Mouse (Mus musculus) myocyte (in vitro differentiated cells): ENCODE results near the gene Nid2. TPM values are rescaled to one million over a fixed set of nuclear protein-coding genes. Genes with fewer than 3 reads are reported as not detected.

Experiments
- H3K27me3 ChIP-seq: one replicate; pipeline ENCODE4 v1.6.1; 2011; ENCODE audit not compliant: control insufficient read depth, insufficient read depth, insufficient read length
- H3K36me3 ChIP-seq: one replicate; pipeline ENCODE4 v1.6.1; 2011; ENCODE audit not compliant: control insufficient read depth, insufficient read depth
- H3K4me2 ChIP-seq: one replicate; pipeline ENCODE4 v1.6.1; 2011; ENCODE audit warnings: low read depth, control low read depth
- H3K4me3 ChIP-seq: one replicate; pipeline ENCODE4 v1.5.1; 2011; ENCODE audit warnings: mild to moderate bottlenecking, control low read depth, moderate library complexity
- H3K79me2 ChIP-seq: one replicate; pipeline ENCODE4 v1.6.1; 2011; ENCODE audit not compliant: control insufficient read depth, insufficient read depth
- H3ac ChIP-seq: one replicate; pipeline ENCODE4 v1.6.1; 2011; ENCODE audit not compliant: control insufficient read depth, insufficient read length
- CEBPB ChIP-seq: IDR thresholded peaks from 2 replicates; pipeline ENCODE4 v1.6.1; 2011; ENCODE audit warnings: mild to moderate bottlenecking, moderate library complexity; ENCODE audit not compliant: poor library complexity, insufficient read depth, severe bottlenecking
- E2F4 ChIP-seq: IDR thresholded peaks from one replicate; pipeline ENCODE4 v1.6.1; 2011; ENCODE audit warnings: mild to moderate bottlenecking, control low read depth, moderate library complexity; ENCODE audit not compliant: insufficient read depth
- MAX ChIP-seq: IDR thresholded peaks from one replicate; pipeline ENCODE4 v1.6.1; 2011; ENCODE audit warnings: low read depth, mild to moderate bottlenecking, control low read depth
- MYOD1 ChIP-seq, 3 experiments: IDR thresholded peaks; one replicate each; pipeline ENCODE4 v1.6.1; 2011; ENCODE audit warnings: control low read depth in 2 of 3, low read depth in 2 of 3, mild to moderate bottlenecking in 2 of 3, moderate library complexity in 1 of 3; ENCODE audit not compliant: insufficient read length in 2 of 3, control insufficient read depth in 1 of 3
- MYOG ChIP-seq, 3 experiments: IDR thresholded peaks; one replicate each; pipeline ENCODE4 v1.6.1; 2011; ENCODE audit warnings: control low read depth in 2 of 3, low read depth in 2 of 3, mild to moderate bottlenecking in 2 of 3; ENCODE audit not compliant: insufficient read length in 2 of 3, control insufficient read depth in 1 of 3, insufficient read depth in 1 of 3
- POLR2A ChIP-seq: IDR thresholded peaks from one replicate; pipeline ENCODE4 v1.6.1; 2011; ENCODE audit warnings: low read depth, mild to moderate bottlenecking, control low read depth, moderate library complexity; ENCODE audit not compliant: insufficient read length
- POLR2AphosphoS2 ChIP-seq: IDR thresholded peaks from one replicate; pipeline ENCODE4 v1.6.1; 2011; ENCODE audit warnings: low read depth, control low read depth; ENCODE audit not compliant: insufficient read length
- REST ChIP-seq: IDR thresholded peaks from one replicate; pipeline ENCODE4 v1.6.1; 2011; ENCODE audit warnings: mild to moderate bottlenecking, control low read depth, moderate library complexity; ENCODE audit not compliant: insufficient read depth, insufficient read length
- SRF ChIP-seq: IDR thresholded peaks from one replicate; pipeline ENCODE4 v1.6.1; 2011; ENCODE audit warnings: low read depth; ENCODE audit not compliant: control insufficient read depth, insufficient read length
- TCF12 ChIP-seq: IDR thresholded peaks from one replicate; pipeline ENCODE4 v1.6.1; 2011; ENCODE audit warnings: mild to moderate bottlenecking, control low read depth; ENCODE audit not compliant: poor library complexity, insufficient read depth, severe bottlenecking
- TCF3 ChIP-seq: IDR thresholded peaks from one replicate; pipeline ENCODE4 v1.6.1; 2011; ENCODE audit warnings: low read depth, control low read depth; ENCODE audit not compliant: insufficient read length
- USF1 ChIP-seq: IDR thresholded peaks from one replicate; pipeline ENCODE4 v1.6.1; 2011; ENCODE audit warnings: low read depth, mild to moderate bottlenecking, control low read depth, moderate library complexity
- polyA plus RNA-seq: library from polyadenylated mRNA; unstranded; fragments of >200 nt; fragmentation: generic; extraction: Trizol; gene quantifications from one replicate; pipeline ENCODE4 v1.2.1, GENCODE M21; 2012; ENCODE audit warnings: missing spikeins

The Nid2 gene
- polyA plus RNA-seq, 1 experiment, result 52.6 TPM

- H3K36me3 ChIP-seq, result peaks cover 3% of the 10 kb centered on the region
- H3K4me2 ChIP-seq, result no peak overlapping the region
- no peak overlapping the region for H3K4me3 ChIP-seq
- no peaks in the 10 kb centered on the region for H3K27me3 ChIP-seq
- peaks cover 11% of the 10 kb centered on the region for H3K79me2 ChIP-seq
- no peak overlapping the region for H3ac ChIP-seq
- TF ChIP-seq TCF12 (no peak), MAX (no peak), E2F4 (no peak), REST (no peak), MYOD1 (IDR thresholded peaks at IDR 0.05; ENCODE audit: control insufficient read depth in 1 of 3, insufficient read length in 2 of 3, low read depth in 2 of 3) (no peak)
Measured at GRCm38 (mm10) chr14:19769441-19770200, 18.6 kb downstream of the Nid2 start.

- H3K36me3 ChIP-seq, result no peaks in the 10 kb centered on the region
- TF ChIP-seq MYOD1 (IDR thresholded peaks at IDR 0.05; ENCODE audit: control insufficient read depth in 1 of 3, insufficient read length in 2 of 3, low read depth in 2 of 3), result no peak
- no peak for TF ChIP-seq TCF3
- TF ChIP-seq POLR2A, result no peak
- no peak for TF ChIP-seq USF1
- TF ChIP-seq E2F4, result no peak
- no peak for TF ChIP-seq MAX
- TF ChIP-seq TCF12, result no peak
- no peak for TF ChIP-seq REST
- TF ChIP-seq CEBPB, result no peak
- TF ChIP-seq MYOG (IDR thresholded peaks at IDR 0.05; ENCODE audit: control insufficient read depth in 1 of 3, insufficient read depth in 1 of 3, insufficient read length in 2 of 3, low read depth in 2 of 3), result no peak
- H3K79me2 ChIP-seq, result peaks cover 19% of the 10 kb centered on the region
- H3ac ChIP-seq, result no peak overlapping the region
- no peaks in the 10 kb centered on the region for H3K27me3 ChIP-seq
- H3K4me3 ChIP-seq, result no peak overlapping the region
- H3K4me2 ChIP-seq, result no peak overlapping the region
Measured at GRCm38 (mm10) chr14:19771173-19771572, 20.1 kb downstream of the Nid2 start.

GRCm38 (mm10) chr14:19774036-19774628 is 23.1 kb downstream of the Nid2 start:
- H3ac ChIP-seq, result no peak overlapping the region
- no peak overlapping the region for H3K4me3 ChIP-seq
- TF ChIP-seq SRF (no peak), MYOG (IDR thresholded peaks at IDR 0.05; ENCODE audit: control insufficient read depth in 1 of 3, insufficient read depth in 1 of 3, insufficient read length in 2 of 3, low read depth in 2 of 3) (peak in 1 of 3 experiments; percentile 73), MYOD1 (IDR thresholded peaks at IDR 0.05; ENCODE audit: control insufficient read depth in 1 of 3, insufficient read length in 2 of 3, low read depth in 2 of 3) (peak in 1 of 3 experiments; percentile 25)
- H3K27me3 ChIP-seq, result no peaks in the 10 kb centered on the region
- peaks cover 19% of the 10 kb centered on the region for H3K79me2 ChIP-seq
- no peak overlapping the region for H3K4me2 ChIP-seq
- H3K36me3 ChIP-seq, result no peaks in the 10 kb centered on the region

GRCm38 (mm10) chr14:19775491-19775890 is 24.4 kb downstream of the Nid2 start:
- H3K4me3 ChIP-seq, result no peak overlapping the region
- H3K4me2 ChIP-seq, result no peak overlapping the region

GRCm38 (mm10) chr14:19776179-19776578 is 25.1 kb downstream of the Nid2 start:
- Histone ChIP-seq H3K27me3 (no peaks in the 10 kb centered on the region), H3K36me3 (peaks cover 5% of the 10 kb centered on the region), H3K4me2 (no peak overlapping the region), H3K4me3 (no peak overlapping the region), H3K79me2 (peaks cover 19% of the 10 kb centered on the region), H3ac (no peak overlapping the region)
- TF ChIP-seq TCF3 (no peak), POLR2A (no peak), TCF12 (no peak), MYOG (IDR thresholded peaks at IDR 0.05; ENCODE audit: control insufficient read depth in 1 of 3, insufficient read depth in 1 of 3, insufficient read length in 2 of 3, low read depth in 2 of 3) (no peak), MAX (no peak), MYOD1 (IDR thresholded peaks at IDR 0.05; ENCODE audit: control insufficient read depth in 1 of 3, insufficient read length in 2 of 3, low read depth in 2 of 3) (no peak), E2F4 (no peak), CEBPB (no peak), POLR2AphosphoS2 (no peak), USF1 (no peak), SRF (no peak), REST (no peak)

More at GRCm38 (mm10) chr14:19775491-19775890, 24.4 kb downstream of the Nid2 start:
- Histone ChIP-seq H3K27me3 (no peaks in the 10 kb centered on the region), H3ac (no peak overlapping the region), H3K36me3 (peaks cover 5% of the 10 kb centered on the region), H3K79me2 (peaks cover 19% of the 10 kb centered on the region)
- no peak for TF ChIP-seq MYOD1 (IDR thresholded peaks at IDR 0.05; ENCODE audit: control insufficient read depth in 1 of 3, insufficient read length in 2 of 3, low read depth in 2 of 3)
- no peak for TF ChIP-seq TCF12
- no peak for TF ChIP-seq E2F4
- TF ChIP-seq TCF3, result no peak
- TF ChIP-seq MAX, result no peak
